Mouse (Mus musculus) forebrain, postnatal 0 days (tissue): ENCODE results near the gene Srgap2. TPM values are rescaled to one million over a fixed set of nuclear protein-coding genes. Genes with fewer than 3 reads are reported as not detected.

Source experiments
- ATAC-seq: fragments of 200-750 bp; cut with Nextera tagmentation; 2 replicates; pipeline ENCODE4 v1.8.0; 2017; ENCODE audit warnings: mild to moderate bottlenecking, moderate library complexity
- DNase-seq: peaks from one replicate; pipeline ENCODE4 v3.0.0-alpha.2; 2015
- H3K27ac ChIP-seq: fragments of 300-500 bp; sonication (generic); 2 replicates; pipeline ENCODE4 v1.5.1; 2014; ENCODE audit warnings: low read depth, mild to moderate bottlenecking, antibody characterized with exemption, low read length, moderate library complexity, mixed read lengths
- H3K27me3 ChIP-seq: fragments of 300-500 bp; sonication (generic); 2 replicates; pipeline ENCODE4 v1.6.1; 2014; ENCODE audit warnings: mild to moderate bottlenecking, low read length, mixed read lengths; ENCODE audit not compliant: insufficient read depth
- H3K36me3 ChIP-seq: fragments of 300-500 bp; sonication (generic); 2 replicates; pipeline ENCODE4 v1.6.1; 2014; ENCODE audit warnings: mild to moderate bottlenecking, moderate library complexity; ENCODE audit not compliant: insufficient read depth
- H3K4me1 ChIP-seq: fragments of 300-500 bp; sonication (generic); 2 replicates; pipeline ENCODE4 v1.6.1; 2014; ENCODE audit warnings: antibody characterized with exemption; ENCODE audit not compliant: insufficient read depth
- H3K4me2 ChIP-seq: fragments of 300-500 bp; sonication (generic); 2 replicates; pipeline ENCODE4 v1.6.1; 2014; ENCODE audit warnings: low read depth, mild to moderate bottlenecking, moderate library complexity
- H3K4me3 ChIP-seq: fragments of 300-500 bp; sonication (generic); 2 replicates; pipeline ENCODE4 v1.5.1; 2014; ENCODE audit warnings: low read depth, low read length, mixed read lengths
- H3K9ac ChIP-seq: fragments of 300-500 bp; sonication (generic); 2 replicates; pipeline ENCODE4 v1.6.1; 2014; ENCODE audit warnings: mild to moderate bottlenecking
- H3K9me3 ChIP-seq: fragments of 300-500 bp; sonication (generic); 2 replicates; pipeline ENCODE4 v1.6.1; 2016; ENCODE audit warnings: low read length
- CTCF ChIP-seq: sonication (generic); IDR thresholded peaks from 2 replicates; pipeline ENCODE4 v1.5.1; 2016; ENCODE audit warnings: antibody characterized with exemption, control low read depth, low read depth
- whole genome bisulfite sequencing: fragments of 180-500 bp; shearing (Covaris S2); extraction: QIAGEN DNeasy Blood & Tissue Kit; methylation state at CpG from one replicate; pipeline ENCODE4 v1.1.7; 2014; 5-methylcytosine and 5-hydroxymethylcytosine counted together
- polyA plus RNA-seq: library from polyadenylated mRNA; unstranded; fragments of >200 nt; fragmentation: Nextera tagmentation; extraction: Ambion mirVana; gene quantifications from 2 replicates; pipeline ENCODE4 v1.2.1, GENCODE M21; 2015
- total RNA-seq: library from RNA; depleted of rRNA; stranded (reverse); fragments of >200 nt; gene quantifications from 2 replicates; pipeline ENCODE4 v1.2.3, GENCODE M21; 2014

Gene Srgap2
- total and polyA plus RNA-seq, 2 experiments from 2014 or later, result 28.1 to 68.4 TPM

DNA sequence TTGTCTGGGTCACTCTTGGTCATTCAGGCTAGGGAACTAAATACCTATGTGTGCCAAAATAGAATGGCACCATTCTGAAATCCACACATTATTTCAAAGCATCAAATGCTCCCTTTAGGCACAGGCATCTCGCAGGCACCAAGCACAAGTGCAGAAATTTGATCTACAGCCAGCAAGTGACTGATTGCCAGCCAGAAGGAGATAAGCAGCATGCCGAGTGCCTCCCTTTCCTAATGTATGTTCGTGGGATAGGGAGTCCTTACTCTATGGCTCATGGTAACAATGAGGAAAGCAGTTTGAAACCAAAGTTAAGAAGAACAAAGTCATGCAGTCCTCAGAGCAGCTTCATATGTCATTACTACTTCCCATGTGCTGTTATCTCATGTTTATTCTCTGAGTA lies 107.8 kb downstream of the Srgap2 start:
- DNase-seq, result peak; percentile 24
- Histone ChIP-seq H3K36me3 (no peaks in the 10 kb centered on the region), H3K4me3 (no peak overlapping the region), H3K9ac (no peak overlapping the region), H3K27me3 (no peaks in the 10 kb centered on the region), H3K9me3 (no peaks in the 10 kb centered on the region), H3K4me1 (peaks cover 19% of the 10 kb centered on the region), H3K27ac (no peak overlapping the region), H3K4me2 (no peak overlapping the region)
- 23% methylated on average over 3 of the region's 3 CpGs for WGBS
- no peak for TF ChIP-seq CTCF
- ATAC-seq, result no peak

DNA sequence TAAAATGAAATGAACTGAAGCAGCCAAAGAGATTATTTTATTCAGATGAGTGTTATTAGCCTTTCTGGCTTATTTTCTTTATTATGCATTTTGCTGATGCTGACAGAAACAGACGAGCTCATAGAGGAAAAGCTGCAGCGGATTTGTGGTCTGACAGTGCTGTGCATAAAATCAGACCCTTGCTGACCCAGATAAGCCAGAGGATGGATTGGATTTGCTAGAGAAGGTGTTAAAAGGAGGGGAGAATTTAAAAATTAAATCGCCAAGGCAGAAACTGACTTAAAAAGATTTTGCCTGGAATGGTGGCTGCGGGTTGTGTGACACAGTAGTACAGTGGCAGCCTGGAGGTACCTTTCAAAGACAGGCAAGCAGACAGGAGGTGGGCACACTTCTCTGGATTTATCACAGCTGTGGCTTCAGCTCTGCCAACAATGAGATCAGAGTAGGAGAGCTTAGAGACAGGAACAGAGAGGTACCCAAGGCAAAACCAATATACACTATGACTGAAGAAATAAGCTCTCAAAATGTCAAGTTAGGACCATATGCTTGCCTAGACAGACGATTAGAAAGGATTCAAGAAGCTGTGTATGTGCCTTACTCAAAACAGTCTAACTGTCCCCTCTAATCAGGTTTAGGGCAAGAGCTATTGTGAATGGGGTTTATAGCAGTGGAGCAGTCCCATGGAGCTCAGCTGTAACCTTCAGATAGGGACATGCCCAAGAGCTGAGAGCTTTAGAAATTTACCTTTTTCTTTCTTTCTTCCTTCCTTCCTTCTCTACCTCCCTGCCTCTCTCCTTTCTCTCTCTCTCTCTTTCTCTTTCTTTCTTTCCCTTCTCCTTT lies 109.1 kb downstream of the Srgap2 start:
- peak overlapping the region; percentile 0; the same call in 1 of the 2 replicates for H3K4me2 ChIP-seq
- no peaks in the 10 kb centered on the region for H3K36me3 ChIP-seq
- H3K4me1 ChIP-seq, result peaks cover 19% of the 10 kb centered on the region
- ATAC-seq, result peak; percentile 76
- H3K27me3 ChIP-seq, result no peaks in the 10 kb centered on the region
- no peak for TF ChIP-seq CTCF
- peak overlapping the region; percentile 29; the same call in 1 of the 2 replicates for H3K9ac ChIP-seq
- H3K27ac ChIP-seq, result peak overlapping the region; percentile 60
- no peaks in the 10 kb centered on the region for H3K9me3 ChIP-seq
- 25% methylated on average over 5 of the region's 5 CpGs for WGBS
- DNase-seq, result peak; percentile 48
- no peak overlapping the region for H3K4me3 ChIP-seq

DNA sequence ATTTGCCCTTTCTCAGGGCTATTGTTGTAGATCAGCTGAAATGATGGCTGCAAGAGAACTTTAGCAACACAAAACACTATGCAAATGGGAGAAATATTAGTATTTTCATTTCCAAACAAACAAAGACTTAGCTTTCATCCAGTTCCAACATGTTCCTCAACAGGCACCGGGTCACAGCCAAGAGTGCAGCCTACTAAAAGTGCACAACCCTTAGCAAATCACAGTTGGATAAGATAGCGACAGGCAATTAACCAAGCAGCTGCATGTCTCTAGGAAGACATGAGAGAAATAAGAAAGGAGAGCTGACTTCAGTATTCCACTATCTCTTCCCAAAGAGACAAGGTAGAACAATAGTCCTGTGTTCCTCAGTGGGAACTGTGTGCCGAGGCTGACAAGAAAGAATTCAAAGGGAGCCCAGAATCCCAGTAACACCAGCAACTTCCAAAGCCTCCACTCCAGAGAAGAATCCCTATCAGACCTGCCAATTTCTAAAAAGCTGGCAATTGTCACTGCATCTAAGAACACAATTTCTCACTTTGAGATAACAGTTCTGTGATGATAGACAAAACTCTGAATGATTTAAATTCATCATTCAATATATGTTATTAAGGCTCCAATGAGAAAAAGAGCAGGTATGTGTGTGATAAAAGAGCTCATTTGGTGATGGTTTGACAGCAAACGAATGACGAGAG lies 109.9 kb downstream of the Srgap2 start:
- Histone ChIP-seq H3K4me3 (no peak overlapping the region), H3K27ac (peak overlapping the region; percentile 60), H3K36me3 (no peaks in the 10 kb centered on the region), H3K9me3 (no peaks in the 10 kb centered on the region), H3K4me2 (peak overlapping the region; percentile 1), H3K27me3 (no peaks in the 10 kb centered on the region), H3K9ac (peak overlapping the region; percentile 29; the same call in 1 of the 2 replicates), H3K4me1 (peaks cover 19% of the 10 kb centered on the region)
- 20% methylated on average over 5 of the region's 5 CpGs for WGBS
- ATAC-seq, result peak; percentile 58; the same call in 1 of the 2 replicates
- DNase-seq, result peak; percentile 56
- TF ChIP-seq CTCF, result no peak

DNA sequence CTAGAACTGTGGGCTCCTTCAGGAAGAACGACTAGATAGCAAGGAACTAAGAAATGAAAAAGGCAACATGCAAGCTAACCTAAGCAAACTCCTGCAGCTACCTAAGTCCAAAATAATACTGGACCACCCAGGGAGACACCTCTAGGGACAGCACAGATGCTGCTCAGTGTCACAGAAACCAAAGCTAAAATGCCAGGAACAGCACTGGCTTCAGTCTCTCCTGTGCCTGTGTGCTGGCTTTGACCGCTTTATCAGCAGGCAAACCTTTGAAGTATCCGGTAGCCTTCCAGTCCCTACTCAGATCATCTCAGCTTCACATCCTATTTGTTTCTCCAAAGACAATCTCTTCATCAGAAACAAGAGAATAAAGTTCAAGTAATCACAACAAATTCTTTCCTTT lies 123.6 kb downstream of the Srgap2 start:
- WGBS, result 82% methylated on average over 3 of the region's 3 CpGs
- Histone ChIP-seq H3K4me1 (no peaks in the 10 kb centered on the region), H3K4me2 (no peak overlapping the region), H3K27ac (no peak overlapping the region), H3K36me3 (no peaks in the 10 kb centered on the region), H3K9me3 (no peaks in the 10 kb centered on the region), H3K4me3 (no peak overlapping the region), H3K27me3 (no peaks in the 10 kb centered on the region), H3K9ac (no peak overlapping the region)
- ATAC-seq, result no peak
- no peak for DNase-seq
- no peak for TF ChIP-seq CTCF

DNA sequence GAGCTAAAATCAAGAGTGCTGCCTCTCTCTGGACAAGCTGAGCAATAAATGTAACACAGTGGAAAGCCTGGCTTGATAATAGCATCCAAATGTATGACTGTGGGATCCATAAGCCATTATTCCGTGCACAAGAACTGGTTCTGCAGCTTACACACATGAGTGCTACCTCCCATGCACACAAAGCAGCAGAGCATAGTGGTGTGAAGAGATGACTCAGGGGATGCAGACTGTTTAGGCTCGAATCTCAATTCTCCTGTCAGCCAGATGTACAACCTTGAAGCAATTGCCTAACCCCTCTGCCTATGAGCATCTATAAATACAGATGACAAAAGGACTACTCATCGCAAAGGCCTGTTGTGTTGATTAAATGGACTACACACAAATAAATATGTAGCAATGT lies 126.3 kb downstream of the Srgap2 start:
- ATAC-seq (no peak), DNase-seq (no peak)
- Histone ChIP-seq H3K4me3 (no peak overlapping the region), H3K9ac (no peak overlapping the region), H3K9me3 (no peaks in the 10 kb centered on the region), H3K4me1 (no peaks in the 10 kb centered on the region), H3K36me3 (no peaks in the 10 kb centered on the region), H3K27me3 (no peaks in the 10 kb centered on the region), H3K4me2 (no peak overlapping the region), H3K27ac (no peak overlapping the region)
- WGBS, result 79% methylated on average over 3 of the region's 3 CpGs
- TF ChIP-seq CTCF, result no peak

DNA sequence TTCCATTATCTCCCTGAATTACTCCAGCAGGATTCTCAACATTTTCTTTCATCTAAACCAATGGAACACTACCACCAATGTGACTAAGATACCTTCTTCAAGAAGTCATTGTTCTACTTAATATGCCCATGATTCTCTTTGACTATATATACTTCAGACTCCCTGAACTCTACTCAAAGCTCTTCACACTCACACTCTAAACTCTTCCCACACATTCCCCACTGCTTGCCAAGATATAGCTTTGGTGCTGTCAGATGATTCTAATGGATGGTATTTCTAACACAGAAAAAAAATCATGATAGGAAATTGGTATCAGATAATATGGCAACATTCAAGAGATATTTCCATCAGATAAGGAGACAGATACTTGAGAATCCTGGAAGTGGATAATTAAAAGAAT lies 129.0 kb downstream of the Srgap2 start:
- H3K36me3 ChIP-seq, result no peaks in the 10 kb centered on the region
- no peak overlapping the region for H3K4me3 ChIP-seq
- H3K27me3 ChIP-seq, result no peaks in the 10 kb centered on the region
- no peak for DNase-seq
- no peak for TF ChIP-seq CTCF
- H3K4me2 ChIP-seq, result no peak overlapping the region
- H3K4me1 ChIP-seq, result no peaks in the 10 kb centered on the region
- H3K9me3 ChIP-seq, result no peaks in the 10 kb centered on the region
- H3K9ac ChIP-seq, result no peak overlapping the region
- no peak overlapping the region for H3K27ac ChIP-seq
- no peak for ATAC-seq

DNA sequence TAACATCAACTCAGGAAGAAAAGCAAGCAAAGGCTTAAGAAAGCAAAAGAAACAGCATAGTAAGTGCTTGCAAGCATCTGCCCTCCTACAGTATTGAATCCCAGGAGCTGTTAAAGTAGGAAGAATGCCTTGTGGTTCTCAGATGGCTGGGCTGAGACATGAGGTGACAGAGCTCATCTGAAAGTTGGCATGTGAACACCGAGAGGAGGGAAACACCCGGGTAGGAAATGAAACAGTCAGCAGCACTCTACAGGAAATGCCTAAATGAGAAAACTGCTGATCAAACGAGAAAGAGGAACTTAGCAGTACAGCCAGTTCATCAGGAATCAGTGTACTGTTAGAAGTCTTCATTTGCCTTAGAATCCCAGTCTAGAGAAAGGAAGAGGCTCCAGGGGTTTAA lies 142.7 kb downstream of the Srgap2 start:
- 43% methylated on average over 3 of the region's 3 CpGs for WGBS
- Histone ChIP-seq H3K9ac (no peak overlapping the region), H3K4me1 (no peaks in the 10 kb centered on the region), H3K4me2 (no peak overlapping the region), H3K4me3 (no peak overlapping the region), H3K27me3 (no peaks in the 10 kb centered on the region), H3K36me3 (no peaks in the 10 kb centered on the region), H3K27ac (0 out of 2 replicates have a peak overlapping the region, but pooled peaks have one; percentile 16), H3K9me3 (no peaks in the 10 kb centered on the region)
- no peak for TF ChIP-seq CTCF
- ATAC-seq (no peak), DNase-seq (no peak)
